Mouse (Mus musculus): Measurements from ENCODE around the gene Vmn1r63. TPM values are rescaled to one million over a fixed set of nuclear protein-coding genes. Genes with fewer than 3 reads are reported as not detected.
"Not testable (repeated sequence)": the region's sequence is repeated elsewhere in the genome, so short reads cannot be mapped to it uniquely, and the experiment has no call there.

Vmn1r63 gene
- not detected in 2 replicates for polyA plus RNA-seq (2015; fragmentation: Nextera tagmentation; extraction: Ambion mirVana)

GRCm38 (mm10) chr7:5805345-5805744 is at the start of gene Vmn1r63:
Vmn1r63 (minus strand) TSS chr7:5805445.
- WGBS, result no CpG with 5 or more reads among the region's 2 CpGs
- H3K4me1 ChIP-seq; H3K9me3 ChIP-seq; H3K27ac ChIP-seq; H3K4me3 ChIP-seq (replicated peaks); H3K4me2 ChIP-seq; H3K9ac ChIP-seq; H3K27me3 ChIP-seq (replicated peaks); H3K36me3 ChIP-seq; ATAC-seq (ENCODE audit: insufficient read depth, low FRiP score, low read depth): not testable (repeated sequence)

Other genes with a start within 250 kb of the Vmn1r63 start
- not detected in 2 replicates for gene Vmn1r61, start 192.2 kb downstream of the Vmn1r63 start, polyA plus RNA-seq (2015; fragmentation: Nextera tagmentation; extraction: Ambion mirVana)
- not detected in 2 replicates for gene Vmn1r62, start 131.8 kb downstream of the Vmn1r63 start, polyA plus RNA-seq (2015; fragmentation: Nextera tagmentation; extraction: Ambion mirVana)
- gene Vmn1r64, start 79.1 kb upstream of the Vmn1r63 start, polyA plus RNA-seq (2015; fragmentation: Nextera tagmentation; extraction: Ambion mirVana), result not detected in 2 replicates
- not detected in 2 replicates for gene Vmn1r65, start 205.6 kb upstream of the Vmn1r63 start, polyA plus RNA-seq (2015; fragmentation: Nextera tagmentation; extraction: Ambion mirVana)
- not detected in 2 replicates for gene Nlrp4c, start 239.7 kb upstream of the Vmn1r63 start, polyA plus RNA-seq (2015; fragmentation: Nextera tagmentation; extraction: Ambion mirVana)